Mouse (Mus musculus) liver, adult 2 months (tissue): ENCODE results near the gene A4galt.

Source experiments
- CTCF ChIP-seq: fragments of 200-500 bp; IDR thresholded peaks from 2 replicates; pipeline ENCODE4 v1.5.1; 2011; ENCODE audit warnings: low read depth, low read length, control low read depth
- POLR2A ChIP-seq: fragments of 200-500 bp; IDR thresholded peaks from 2 replicates; pipeline ENCODE4 v1.6.1; 2011; ENCODE audit warnings: low read length, control low read depth; ENCODE audit not compliant: insufficient read depth; ENCODE audit errors: extremely low read depth

DNA sequence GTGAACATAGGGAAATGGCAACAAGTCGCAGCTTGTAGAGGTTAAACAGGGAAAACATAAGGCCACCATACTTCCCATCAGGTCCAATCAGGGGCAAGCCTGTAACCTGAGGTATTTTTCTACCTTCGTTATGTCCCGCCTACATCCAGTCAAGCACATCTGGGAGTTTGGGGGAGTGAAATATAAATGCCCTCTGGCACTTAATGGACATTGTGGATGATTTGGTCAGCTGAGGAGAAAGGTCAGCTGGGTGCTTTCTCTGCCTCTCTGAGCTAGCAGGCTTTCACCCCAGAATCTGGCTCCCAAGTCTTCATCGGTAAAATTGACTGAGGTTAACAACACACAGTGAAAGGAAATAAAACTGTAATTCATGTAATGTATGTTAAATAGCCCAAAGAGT lies 58.2 kb downstream of the A4galt start:
- TF ChIP-seq CTCF, result no peak
- no peak for TF ChIP-seq POLR2A
